Mouse (Mus musculus) urinary bladder, postnatal 10 days (tissue): ENCODE data around the gene Ddx31.

Experiments used
- DNase-seq: peaks from one replicate; pipeline ENCODE4 v3.0.0; 2022; ENCODE audit warnings: low spot score

Gene Ddx31

DNA sequence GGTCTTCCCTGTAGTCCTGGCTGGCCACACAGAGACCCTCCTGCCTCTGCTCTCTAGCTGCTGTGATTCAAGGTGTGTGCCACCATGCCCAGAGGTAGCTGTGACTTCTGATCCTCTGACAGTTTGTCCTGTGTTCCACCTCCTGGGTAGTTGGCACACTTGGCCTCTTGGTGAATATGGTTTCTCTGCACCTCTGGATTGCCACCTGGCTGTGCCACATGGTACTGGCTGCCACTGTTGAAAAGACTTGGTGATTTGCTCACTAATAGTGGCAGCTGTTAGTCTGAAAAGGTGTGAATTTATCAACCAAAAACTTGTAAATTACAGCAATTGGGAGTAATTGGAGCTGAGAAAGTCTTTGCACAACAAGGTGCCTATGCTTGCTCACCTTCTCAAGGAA, 23.7 kb downstream of the Ddx31 start:
- no peak for DNase-seq

DNA sequence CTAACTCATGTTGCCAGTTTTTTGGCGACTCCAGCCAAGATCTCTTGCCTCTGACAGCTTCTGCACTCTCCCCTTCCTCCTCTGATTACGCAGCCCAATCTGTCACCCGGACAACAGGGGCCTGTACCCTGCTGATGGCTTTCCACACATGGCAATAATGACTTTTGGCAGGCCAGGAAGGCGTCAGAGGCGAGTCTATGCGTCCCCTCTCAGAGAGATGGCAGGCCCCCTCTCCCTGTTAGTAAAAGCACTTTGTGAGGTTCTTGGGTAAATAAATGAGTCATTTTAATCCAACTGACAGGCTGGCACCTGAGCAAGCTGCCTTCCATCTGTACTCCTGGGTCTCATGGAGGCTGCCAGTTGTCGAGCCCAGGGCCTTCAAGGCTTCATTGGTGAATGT, 27.3 kb downstream of the Ddx31 start:
- DNase-seq = no peak

DNA sequence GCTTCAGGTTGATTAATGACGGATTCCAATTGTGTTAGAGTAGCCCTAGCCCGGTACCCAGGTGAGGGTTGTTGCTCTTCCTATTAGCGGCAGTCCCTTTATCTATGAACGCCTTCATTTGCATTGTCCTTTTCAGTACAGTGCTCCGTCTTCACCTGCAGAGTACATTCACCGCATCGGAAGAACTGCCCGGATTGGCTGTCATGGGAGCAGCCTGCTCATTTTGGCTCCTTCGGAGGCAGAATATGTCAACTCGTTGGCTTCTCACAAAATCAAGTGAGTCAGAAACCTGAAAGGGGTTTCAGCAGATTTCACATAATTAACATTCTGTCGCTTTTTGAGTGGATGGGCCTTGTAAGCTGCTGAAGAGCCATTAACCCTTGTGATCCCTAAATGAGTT, 35.3 kb downstream of the Ddx31 start:
- DNase-seq = no peak

DNA sequence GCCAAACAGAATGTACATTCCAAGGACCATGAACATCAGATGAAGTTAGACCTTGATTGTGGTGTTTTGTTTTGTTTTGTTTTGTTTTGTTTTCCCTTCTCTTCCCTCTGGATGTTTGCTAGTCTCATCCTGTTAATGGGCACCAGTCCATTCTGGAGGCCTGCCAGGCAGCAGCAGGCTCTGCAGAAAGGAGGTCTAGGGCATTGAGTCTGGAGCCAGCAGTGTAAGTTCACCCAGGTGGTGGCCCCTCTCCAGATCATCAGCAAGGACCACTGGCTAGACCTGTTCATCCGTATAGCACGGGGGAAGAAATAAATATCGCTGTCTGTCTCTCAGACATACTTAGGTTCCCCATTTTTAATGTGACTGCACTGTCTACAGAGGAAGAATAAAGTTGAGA, 41.1 kb downstream of the Ddx31 start:
- DNase-seq = no peak

DNA sequence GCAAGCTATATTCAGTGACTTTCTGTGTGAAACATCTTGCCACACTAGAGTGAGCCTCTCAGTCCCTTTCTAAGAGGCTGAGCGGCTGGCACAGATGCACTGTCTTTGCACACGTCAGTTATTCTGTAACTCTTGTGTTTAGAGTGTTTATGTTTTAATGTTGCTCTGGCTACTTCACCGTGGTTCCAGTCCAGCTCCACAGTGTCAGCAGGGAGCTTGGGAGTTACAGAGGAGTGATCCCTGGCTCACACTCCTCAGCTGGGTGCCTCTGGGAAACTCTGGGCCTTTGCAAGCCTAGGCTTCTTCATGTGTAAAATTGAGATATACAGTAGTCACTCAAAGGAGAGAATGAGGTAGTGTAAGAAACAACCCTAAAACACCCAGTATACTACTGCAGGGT, 41.8 kb downstream of the Ddx31 start:
- no peak for DNase-seq

DNA sequence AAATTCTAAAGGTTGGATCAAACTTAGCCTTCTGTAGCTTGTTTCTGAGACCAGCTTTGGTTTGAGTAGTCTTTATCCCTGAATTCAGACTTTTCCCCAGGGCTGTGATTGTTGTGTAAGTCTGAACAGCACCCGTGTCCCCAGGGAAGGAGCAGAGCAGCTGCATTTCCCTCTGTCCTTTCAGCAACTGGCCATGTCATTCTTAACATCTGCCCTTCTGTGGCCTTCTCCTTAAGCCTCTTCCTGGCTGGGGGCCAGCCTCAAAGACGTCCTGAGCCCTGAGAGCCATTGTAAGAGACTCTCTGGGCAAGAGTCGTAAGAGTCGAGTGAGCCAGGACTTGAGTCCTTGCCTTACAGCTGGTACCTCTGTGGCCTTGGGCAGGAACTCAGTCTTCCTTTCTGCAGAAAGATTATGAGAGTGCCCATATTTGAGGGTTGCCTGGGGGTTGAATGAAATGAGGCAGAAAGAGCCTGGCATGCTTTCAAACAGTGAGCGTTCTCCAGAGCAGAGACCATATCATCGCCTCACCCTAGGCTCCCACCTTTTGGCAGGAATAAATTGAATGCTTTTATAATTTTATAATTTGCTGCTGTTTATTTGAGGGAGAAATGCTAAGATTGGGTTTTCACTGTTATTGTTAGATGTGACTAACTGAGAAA, 42.8 kb downstream of the Ddx31 start:
- DNase-seq = no peak

DNA sequence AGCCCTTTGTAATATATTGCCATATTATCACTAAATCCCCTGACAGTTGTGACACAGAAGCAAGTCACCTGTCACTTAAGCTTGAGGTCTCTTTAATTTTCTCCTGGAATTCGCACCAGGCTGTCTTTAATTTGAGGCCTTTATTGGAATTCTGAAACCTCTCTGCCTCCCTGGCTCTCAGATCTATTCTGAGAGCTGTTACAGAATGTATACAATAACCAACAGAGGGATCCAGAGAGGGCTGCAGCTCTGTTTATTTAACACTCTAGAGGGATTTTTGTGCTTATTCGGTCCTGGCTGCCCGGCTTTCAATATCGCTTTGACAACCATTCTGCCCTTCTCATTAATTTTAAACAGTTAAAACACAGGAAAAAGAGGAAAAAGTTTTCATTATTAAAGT, 44.7 kb downstream of the Ddx31 start:
- DNase-seq = no peak

DNA sequence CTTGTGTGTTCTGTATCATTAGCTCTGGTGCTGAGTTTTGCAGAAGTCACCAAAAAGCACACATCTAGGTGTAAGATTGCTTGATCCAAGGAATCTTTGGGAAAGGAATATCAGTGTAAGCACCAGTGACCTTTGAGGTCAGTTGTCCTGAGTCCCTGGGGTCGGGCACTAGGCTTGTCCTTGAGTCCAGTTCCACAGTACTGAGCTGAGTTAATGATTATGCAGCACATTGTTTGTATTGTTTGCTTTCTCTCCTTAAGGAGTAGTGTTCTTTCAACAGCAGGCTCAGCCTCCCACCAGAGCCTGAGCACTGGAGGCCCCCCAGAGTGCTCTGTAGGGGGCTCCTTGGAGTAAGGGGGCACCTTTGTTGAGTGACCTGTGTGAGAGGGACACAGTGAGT, 52.6 kb downstream of the Ddx31 start:
- no peak for DNase-seq

DNA sequence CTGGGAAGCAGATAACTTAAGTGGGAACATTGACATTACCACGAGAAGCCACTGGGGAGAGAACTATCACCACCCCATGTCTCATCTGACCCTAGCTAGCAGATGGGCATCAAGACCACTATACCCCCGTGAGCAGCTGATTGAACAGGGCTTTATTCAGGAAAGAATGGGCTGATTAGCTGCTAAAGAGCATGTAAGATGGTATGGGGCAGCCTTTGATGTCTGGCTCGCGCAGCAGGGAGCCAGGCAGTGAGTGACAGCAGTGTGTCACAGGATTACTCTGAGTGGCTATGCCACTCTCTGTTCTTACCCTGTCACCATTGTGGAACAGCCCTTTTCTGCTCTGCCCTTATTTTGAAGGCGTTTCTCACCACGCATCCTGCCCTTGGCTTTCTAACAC, 53.3 kb downstream of the Ddx31 start:
- no peak for DNase-seq

DNA sequence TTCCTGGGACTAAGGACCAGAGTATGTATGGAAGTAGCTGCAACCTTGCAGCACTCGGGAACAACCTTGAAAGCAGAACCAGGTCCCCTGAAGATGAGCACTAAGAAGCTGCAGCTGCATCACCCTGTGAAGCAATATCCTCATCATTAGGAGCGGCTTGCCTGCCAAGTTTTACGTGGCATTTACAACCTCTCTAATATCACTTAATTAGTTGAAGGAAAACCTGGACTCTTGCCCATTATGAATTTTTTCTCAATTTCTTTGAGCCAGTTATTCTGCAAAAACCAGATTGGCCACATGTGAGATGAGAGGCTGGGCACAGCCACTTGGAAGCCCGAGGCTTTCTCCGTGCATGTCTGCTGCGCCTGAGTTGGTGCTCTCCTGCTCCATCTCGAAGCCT, 55.7 kb downstream of the Ddx31 start:
- DNase-seq = no peak

DNA sequence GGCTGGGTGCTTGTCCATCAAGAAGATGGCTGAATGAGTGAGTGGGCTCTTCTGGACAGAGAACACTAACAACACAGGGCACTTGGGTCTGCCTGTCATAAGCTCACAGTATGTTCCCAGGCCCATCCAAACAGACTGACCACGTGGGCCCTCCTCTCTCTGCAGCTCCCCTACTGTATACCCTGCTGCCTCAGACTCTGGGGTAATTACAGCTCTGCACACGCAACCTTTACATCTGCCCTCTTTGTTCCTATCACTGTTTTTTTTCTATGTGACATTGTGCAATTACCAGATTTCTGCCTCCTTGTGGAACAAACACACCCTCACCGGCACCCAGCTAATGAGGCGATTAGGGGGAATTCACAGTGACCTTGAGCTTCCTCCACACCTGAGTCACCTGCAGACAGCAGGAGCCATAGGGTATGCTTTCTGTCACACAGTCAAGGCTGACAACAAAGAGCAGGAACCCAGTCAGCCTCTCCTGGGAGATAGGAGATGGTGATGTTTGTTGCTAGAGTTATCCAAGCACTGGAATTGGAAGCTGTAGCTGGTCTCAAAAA, 57.2 kb downstream of the Ddx31 start:
- no peak for DNase-seq

DNA sequence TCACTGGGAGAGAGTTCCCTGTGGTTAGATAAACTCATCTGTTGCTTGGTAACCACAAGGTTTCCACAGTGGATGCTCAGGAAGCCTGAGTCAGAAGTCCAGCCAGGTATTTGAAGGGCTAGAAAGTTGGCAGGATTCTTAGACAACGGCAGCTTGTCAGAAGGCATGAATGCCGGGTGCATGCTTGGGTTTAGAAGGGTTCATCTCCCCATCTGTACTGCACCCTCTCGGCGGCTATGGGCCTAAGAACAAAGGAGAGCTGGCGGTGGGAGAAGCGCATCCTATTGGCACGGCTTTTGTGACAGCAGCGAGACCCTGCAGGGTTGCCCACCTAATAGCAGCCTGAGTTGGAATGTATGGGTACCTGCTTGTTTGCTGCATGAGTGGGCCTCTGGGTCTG, 62.1 kb downstream of the Ddx31 start:
- DNase-seq = no peak

DNA sequence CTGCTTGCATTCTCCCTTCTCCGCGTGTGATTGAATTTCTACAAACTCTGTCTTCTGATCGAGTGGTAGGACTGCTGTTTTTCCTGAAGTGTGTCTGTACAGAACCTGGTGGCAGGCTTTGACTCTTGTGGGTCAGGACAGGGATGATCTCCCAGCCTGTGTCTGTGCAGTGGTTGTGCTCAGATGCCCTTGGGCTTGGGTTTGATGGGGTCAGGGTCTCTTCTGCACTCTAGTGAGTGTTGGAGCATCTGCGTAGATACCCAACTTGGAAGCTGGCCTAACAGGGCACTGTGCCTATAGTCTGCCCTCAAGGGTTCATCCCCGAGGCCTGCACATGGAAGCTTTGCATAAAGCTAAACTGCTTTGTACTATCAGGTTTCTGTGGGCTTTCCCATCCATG, 63.7 kb downstream of the Ddx31 start:
- DNase-seq = no peak

DNA sequence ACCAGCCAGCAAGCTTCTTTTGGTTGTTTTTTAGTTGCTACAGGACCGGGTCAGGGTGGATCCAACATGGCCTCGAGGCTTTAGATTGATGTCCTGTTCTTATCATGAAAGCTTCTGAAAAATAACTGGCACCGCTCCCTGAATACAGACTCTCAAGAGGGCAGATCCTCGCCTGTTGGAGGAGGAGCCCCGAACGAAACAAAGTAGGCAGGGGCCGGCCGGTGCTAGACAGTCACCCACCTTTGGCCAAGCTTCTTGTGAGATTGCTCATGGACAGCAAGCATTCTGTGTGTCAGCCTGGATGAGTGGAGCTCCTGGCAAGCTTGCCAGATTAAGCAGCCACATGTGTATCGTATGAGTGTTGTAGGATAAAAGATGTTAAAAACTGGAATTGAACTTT, 64.6 kb downstream of the Ddx31 start:
- no peak for DNase-seq

DNA sequence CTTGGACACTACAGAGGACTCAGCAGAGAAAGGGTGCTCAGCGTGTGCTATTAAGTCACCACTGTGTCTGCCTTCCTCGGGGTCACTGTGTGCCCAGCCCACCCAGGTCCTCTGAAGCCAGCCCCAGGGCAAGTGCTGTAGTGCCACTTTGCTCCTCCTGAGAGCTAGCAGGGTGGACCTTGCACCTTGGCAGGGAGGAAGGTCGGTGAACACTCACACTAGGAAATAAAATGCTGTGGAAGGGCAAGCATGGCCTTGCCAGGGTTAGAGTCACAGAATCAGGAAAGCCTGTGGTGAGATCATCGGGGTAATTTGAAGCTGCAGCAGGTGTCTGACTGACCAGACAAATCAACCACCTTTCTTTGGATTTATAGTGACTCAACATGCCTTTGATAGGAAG, 65.4 kb downstream of the Ddx31 start:
- no peak for DNase-seq

DNA sequence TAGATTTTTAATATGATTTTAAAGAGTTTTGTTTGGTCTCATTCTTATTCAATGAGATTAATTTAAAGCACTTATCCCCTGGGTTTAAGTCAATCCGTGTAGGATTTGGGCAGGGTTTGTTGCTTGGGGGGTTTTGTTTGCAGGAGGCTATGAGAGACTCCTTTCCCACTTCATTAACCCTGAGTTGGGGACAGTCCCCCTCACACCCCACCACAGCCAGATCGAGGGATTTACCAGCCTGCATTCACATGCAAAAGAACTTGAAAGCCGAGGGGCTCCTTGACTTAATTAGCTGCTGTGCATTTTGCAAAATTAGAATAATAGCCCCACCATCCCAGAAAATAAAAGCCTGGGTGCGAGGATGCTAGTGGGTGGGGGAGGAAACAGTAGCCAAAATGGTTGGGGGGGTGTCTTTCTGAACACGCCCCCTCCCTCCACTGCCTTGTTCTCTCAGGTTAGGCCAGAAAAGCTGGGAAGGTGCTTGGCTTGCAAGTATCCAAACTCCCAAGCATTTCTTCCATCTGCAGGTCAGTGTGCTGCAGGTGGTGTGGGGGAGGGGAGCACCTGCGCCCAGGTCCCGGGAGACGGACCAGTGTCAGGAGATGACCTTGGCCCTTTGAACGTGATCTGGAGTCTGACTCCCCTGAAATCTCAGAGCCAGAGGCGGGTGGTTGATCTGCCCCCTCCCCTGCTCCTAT, 67.6 kb downstream of the Ddx31 start:
- DNase-seq = no peak

DNA sequence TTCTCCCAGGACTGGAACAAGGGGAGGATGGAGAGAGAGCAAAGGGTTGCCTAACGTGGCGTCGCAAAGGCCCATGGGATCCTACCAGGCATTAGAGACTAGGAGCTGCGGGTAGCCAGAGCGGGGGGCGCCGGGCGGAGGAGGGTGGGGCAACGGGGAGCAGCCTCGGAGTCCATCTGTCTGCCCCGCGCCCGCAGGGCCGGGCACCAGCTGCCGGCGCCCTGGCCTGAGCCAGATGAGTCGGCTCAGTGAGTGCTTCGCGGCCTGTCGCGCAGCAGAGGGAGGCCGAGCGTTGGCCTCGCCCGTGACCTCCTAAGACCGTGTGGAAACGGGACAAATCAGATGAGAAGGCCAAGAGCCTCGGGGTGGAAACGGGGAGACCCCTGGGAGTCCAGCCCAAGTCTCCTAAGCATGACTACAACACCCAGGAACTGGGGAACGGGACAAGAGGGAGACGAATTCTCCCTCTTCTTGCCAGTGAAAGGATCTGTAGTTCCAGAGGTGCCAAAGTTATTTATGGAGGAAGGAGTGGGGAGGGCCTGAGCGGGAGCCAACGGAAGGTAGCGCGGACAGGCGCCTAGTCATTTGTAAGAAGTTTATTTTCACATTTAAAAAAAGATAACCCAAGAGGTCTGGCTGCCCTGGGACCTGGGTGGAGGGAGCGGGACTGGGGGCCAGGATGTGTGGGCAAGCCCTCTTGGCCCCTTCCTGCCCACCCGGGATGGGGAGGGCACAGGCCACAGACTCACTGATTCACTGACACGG, 68.4 kb downstream of the Ddx31 start:
- DNase-seq = no peak

DNA sequence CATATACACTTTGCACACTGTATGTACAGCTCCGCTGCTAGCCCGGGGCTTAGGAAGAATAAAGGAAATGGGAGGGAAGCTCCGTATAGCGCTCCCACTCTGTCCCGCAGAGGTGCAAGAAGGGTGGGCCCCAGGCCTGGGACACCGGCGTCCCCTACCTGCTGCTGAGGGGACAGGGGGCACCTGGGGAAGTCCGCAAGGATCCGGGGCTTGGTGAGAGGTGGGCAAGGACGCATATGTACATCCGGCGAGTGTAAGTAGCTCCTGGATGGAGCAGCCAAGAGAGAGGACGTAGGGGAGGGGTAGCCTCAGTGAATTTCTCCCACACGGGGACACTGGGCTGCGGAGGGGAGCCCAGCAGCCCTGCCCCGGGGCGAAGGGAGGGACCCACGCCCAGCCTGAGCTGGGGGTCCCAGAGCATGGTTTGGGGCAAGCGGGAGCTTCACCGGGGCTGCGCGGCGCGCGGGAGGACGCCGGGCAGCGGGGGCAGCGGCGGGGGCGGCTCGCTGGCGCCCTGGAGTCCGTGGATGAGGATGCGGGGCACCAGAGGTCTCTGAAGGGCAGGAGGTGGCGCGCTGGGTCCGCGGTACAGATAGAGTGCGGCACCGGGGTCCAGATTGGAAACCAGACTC, 69.1 kb downstream of the Ddx31 start:
- no peak for DNase-seq

DNA sequence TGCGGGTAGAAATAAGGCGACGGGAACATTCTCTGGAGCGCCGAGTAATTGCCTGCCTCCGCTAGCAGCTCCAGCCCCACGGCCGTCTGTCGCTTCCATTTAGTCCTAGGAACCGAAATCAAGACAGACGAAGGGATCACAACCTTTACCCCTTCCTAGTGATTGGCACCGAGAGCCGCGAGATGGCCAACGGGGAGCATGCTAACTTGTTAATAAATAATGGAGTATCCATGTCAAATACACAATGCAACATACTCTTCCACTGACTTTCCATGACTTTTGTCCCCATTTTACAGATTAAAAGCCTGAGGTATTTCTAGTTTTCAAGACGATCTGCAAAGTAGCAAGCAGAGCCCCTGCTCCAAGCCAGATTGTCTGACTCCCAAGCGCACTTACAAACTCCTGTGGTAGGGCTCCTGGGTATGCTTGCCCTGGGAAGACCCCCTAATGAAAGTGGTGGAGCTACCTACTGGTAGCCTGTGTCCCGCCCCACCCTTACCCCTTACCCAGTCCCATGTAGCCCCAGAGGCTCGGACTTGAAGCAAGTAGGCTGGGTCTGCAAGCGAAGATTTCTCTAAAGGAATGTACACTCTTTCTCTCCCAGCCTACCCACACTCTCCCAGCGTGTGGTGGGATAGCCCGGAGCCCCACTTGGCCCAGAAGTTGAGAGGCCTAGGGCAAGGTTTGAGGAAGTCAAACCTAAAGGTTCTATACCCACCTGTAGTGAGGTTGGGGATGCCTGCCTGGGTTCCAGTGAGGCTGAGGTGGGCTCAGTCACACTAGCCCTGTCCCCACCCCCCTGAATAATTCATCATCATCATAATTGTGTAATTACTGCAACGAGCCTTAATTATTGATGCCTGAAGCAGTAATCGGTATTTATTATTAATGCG, 69.9 kb downstream of the Ddx31 start:
- no peak for DNase-seq

DNA sequence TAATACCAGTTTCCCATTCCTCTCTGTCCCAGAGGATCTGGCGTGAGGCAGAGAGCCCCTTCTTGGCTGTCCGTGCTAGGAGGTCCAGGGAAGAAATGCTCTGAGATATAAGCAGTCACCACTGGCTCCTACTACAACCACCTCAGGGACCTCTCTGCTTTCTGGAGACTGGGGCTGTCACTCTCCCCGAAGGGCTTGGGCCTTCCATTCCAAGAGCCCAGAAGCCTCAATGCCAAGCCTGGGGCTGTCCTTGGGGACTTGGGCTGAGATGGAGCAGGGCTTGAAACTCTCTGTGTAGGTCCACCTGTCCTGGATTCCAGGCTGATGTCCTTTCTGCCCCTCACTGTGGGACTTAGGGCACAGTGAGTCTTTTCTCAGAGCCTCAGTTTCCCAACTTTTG, 70.7 kb downstream of the Ddx31 start:
- DNase-seq = no peak

DNA sequence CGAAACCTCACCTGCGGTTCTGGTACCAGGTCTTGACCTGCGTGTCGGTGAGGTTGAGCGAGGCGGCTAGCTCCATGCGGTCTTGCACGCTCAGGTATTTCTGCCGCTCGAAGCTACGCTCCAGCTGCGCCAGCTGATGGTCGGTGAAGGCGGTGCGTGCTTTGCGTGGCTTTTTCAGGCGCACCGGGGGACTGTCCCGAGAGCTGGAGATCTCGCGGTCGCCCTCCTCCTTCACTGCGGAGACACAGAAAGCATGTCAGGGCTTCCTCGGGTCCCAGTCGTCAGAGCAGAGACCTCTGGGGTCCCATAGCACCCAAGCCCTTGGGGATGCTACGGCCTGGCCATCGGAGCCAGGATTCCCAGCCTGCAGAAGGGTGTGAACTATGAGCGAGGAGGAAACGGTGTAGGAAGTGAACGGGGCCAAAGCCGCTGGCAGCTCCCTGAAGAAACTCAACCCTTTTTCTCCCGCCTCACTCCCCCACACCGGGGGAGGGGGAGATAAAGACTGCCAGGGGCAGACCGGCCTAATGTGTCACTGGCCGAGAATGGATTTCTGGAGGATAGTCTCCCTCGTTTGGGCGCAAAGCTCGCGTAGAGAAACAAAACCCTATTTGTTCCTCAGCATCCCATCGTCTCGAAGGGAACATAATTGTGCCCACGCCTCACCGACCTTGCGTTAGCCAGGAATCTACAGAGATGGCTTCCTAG, 71.3 kb downstream of the Ddx31 start:
- no peak for DNase-seq
